ENCODE assay signal across 15 mouse cellular contexts in the genomic region with DNA sequence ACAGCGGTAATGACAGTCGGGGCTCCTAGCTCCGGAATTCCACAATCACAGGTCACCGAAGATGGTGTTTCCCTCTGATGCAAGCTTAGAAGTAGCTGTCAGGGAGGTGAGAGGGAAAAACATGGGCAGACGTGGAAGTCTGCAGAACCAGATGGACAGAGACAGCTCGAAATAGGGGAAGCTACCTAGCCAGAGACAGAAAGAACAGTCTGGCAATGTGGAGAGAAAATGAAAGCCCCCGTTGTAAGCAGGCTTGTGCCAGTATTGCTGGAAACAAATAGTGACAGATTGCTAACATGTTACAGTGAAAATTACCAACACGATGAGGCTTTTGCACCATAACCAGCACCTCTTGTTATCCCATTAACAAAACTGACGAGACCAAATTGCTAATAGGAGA.
A peak's percentile ranks its signal among the peaks of the same experiment; 100 is the strongest.
DNase-seq lines count a peak whose midpoint lies in the region; ATAC-seq lines count a peak whose summit lies in the region.
"Had no signal": no experiment of that assay in that cellular context is flagged by ENCODE, and none has a peak within 500 bp of the region (broad histone marks: within the 10 kb centered on the region; RNA-seq: fewer than 3 reads in every experiment).

No protein-coding gene starts in this region.

- DNase-seq in heart, adult 11 months = no peak
- DNase-seq in urinary bladder, adult 2 months (ENCODE audit: low spot score) = peak; percentile 11
- no peak for DNase-seq in urinary bladder, postnatal 10 days (ENCODE audit: low spot score)
- peak; percentile 82 for DNase-seq in forebrain, embryonic 14.5 days (ENCODE audit: low spot score)
- peak; percentile 41 for DNase-seq in telencephalon, adult 2 months (ENCODE audit: low read depth, low spot score)
- DNase-seq: adrenal gland, adult 2 months; thymus, postnatal 36 days had no signal

- H3K4me3 ChIP-seq in heart, embryonic 13.5 days = no peak overlapping the region
- no peak overlapping the region for H3K4me3 ChIP-seq in forebrain, embryonic 14.5 days (ENCODE audit: low read depth, low read length)
- H3K4me3 ChIP-seq in midbrain, embryonic 13.5 days (replicated peaks) = no peak overlapping the region
- H3K4me3 ChIP-seq: embryonic facial prominence, embryonic 15.5 days; liver, embryonic 15.5 days; midbrain, embryonic 12.5 days had no signal

- no peaks in the 10 kb centered on the region for H3K36me3 ChIP-seq in heart, embryonic 13.5 days
- no peaks in the 10 kb centered on the region for H3K36me3 ChIP-seq in forebrain, embryonic 14.5 days (ENCODE audit: control insufficient read depth, insufficient read depth, low read length)
- no peaks in the 10 kb centered on the region for H3K36me3 ChIP-seq in midbrain, embryonic 13.5 days
- H3K36me3 ChIP-seq: embryonic facial prominence, embryonic 15.5 days; liver, embryonic 15.5 days; midbrain, embryonic 12.5 days had no signal

- peak overlapping the region; percentile 24 for H3K4me2 ChIP-seq in heart, embryonic 13.5 days
- H3K4me2 ChIP-seq in forebrain, embryonic 14.5 days (ENCODE audit: low read length) = no peak overlapping the region
- H3K4me2 ChIP-seq in midbrain, embryonic 13.5 days (replicated peaks) = no peak overlapping the region
- H3K4me2 ChIP-seq: liver, embryonic 15.5 days; midbrain, embryonic 12.5 days had no signal

- no peaks in the 10 kb centered on the region for H3K9me3 ChIP-seq in heart, embryonic 13.5 days
- H3K9me3 ChIP-seq in forebrain, embryonic 14.5 days (replicated peaks; ENCODE audit: control insufficient read depth, low read length) = no peaks in the 10 kb centered on the region
- no peaks in the 10 kb centered on the region for H3K9me3 ChIP-seq in midbrain, embryonic 13.5 days
- H3K9me3 ChIP-seq: embryonic facial prominence, embryonic 15.5 days; liver, embryonic 15.5 days; midbrain, embryonic 12.5 days had no signal

- peaks cover 45% of the 10 kb centered on the region for H3K4me1 ChIP-seq in heart, embryonic 13.5 days
- H3K4me1 ChIP-seq in forebrain, embryonic 14.5 days (ENCODE audit: control insufficient read depth, insufficient read depth, low read length) = peaks cover 33% of the 10 kb centered on the region
- H3K4me1 ChIP-seq in midbrain, embryonic 13.5 days (replicated peaks) = peaks cover 26% of the 10 kb centered on the region
- H3K4me1 ChIP-seq: liver, embryonic 15.5 days had no signal

- no peak overlapping the region for H3K27ac ChIP-seq in heart, embryonic 13.5 days (replicated peaks)
- H3K27ac ChIP-seq in forebrain, embryonic 14.5 days (ENCODE audit: low read depth, low read length) = 0 out of 2 replicates have a peak overlapping the region, but pooled peaks have one; percentile 30
- H3K27ac ChIP-seq in midbrain, embryonic 13.5 days = no peak overlapping the region
- H3K27ac ChIP-seq: liver, embryonic 15.5 days; midbrain, embryonic 12.5 days; stomach, postnatal 0 days had no signal

- no peak for ATAC-seq in heart, embryonic 13.5 days (ENCODE audit: extremely low read depth, insufficient number of reproducible peaks, low FRiP score, low TSS enrichment)
- ATAC-seq in forebrain, embryonic 14.5 days = peak; percentile 65; the same call in 1 of the 2 replicates
- ATAC-seq in midbrain, embryonic 13.5 days = no peak
- ATAC-seq in monocyte, adult 5-6 weeks (replicated peaks; ENCODE audit: insufficient number of reproducible peaks, low FRiP score, low TSS enrichment, poor library complexity, severe bottlenecking) = no peak
- ATAC-seq: CD4-positive, CD25-positive, alpha-beta regulatory T cell, adult 4 months had no signal

- peak overlapping the region; percentile 47; the same call in 1 of the 2 replicates for H3K9ac ChIP-seq in heart, embryonic 13.5 days
- H3K9ac ChIP-seq in forebrain, embryonic 14.5 days (ENCODE audit: low read length) = no peak overlapping the region
- no peak overlapping the region for H3K9ac ChIP-seq in midbrain, embryonic 13.5 days (replicated peaks)
- H3K9ac ChIP-seq: embryonic facial prominence, embryonic 15.5 days; liver, embryonic 15.5 days; midbrain, embryonic 12.5 days had no signal

- peaks cover 65% of the 10 kb centered on the region for H3K27me3 ChIP-seq in heart, embryonic 13.5 days (replicated peaks)
- no peaks in the 10 kb centered on the region for H3K27me3 ChIP-seq in forebrain, embryonic 14.5 days (replicated peaks; ENCODE audit: control insufficient read depth, insufficient read depth, low read length)
- H3K27me3 ChIP-seq in midbrain, embryonic 13.5 days = peaks cover 12% of the 10 kb centered on the region; the same call in 1 of the 2 replicates
- H3K27me3 ChIP-seq: liver, embryonic 15.5 days had no signal

- WGBS in heart, embryonic 13.5 days = 44% methylated on average over 9 of the region's 9 CpGs
- 67% methylated on average over 9 of the region's 9 CpGs for WGBS in forebrain, embryonic 14.5 days
- 82% methylated on average over 9 of the region's 9 CpGs for WGBS in midbrain, embryonic 13.5 days

Comparison
In these comparisons a context has a peak if more than half of its experiments do, and no peak if none do; other contexts are left out.
1. DNase-seq: peak in urinary bladder, adult 2 months (single experiment), forebrain, embryonic 14.5 days (single experiment) and telencephalon, adult 2 months (single experiment); none in heart, adult 11 months (single experiment) and urinary bladder, postnatal 10 days (single experiment).